Mouse (Mus musculus) forebrain, embryonic 15.5 days (tissue): Measurements from ENCODE around the gene Ppp2r3a. TPM values are rescaled to one million over a fixed set of nuclear protein-coding genes. Genes with fewer than 3 reads are reported as not detected.

Experiments
- ATAC-seq: fragments of 200-750 bp; cut with Nextera tagmentation; replicated peaks from 2 replicates; pipeline ENCODE4 v1.8.0; 2017; ENCODE audit warnings: mild to moderate bottlenecking, moderate TSS enrichment, moderate library complexity
- H3K27ac ChIP-seq: fragments of 300-500 bp; sonication (generic); replicated peaks from 2 replicates; pipeline ENCODE4 v1.5.1; 2015; ENCODE audit warnings: mild to moderate bottlenecking, inconsistent platforms
- H3K27me3 ChIP-seq: fragments of 300-500 bp; sonication (generic); 2 replicates; pipeline ENCODE4 v1.6.1; 2015; ENCODE audit warnings: inconsistent platforms
- H3K36me3 ChIP-seq: fragments of 300-500 bp; sonication (generic); 2 replicates; pipeline ENCODE4 v1.6.1; 2015; ENCODE audit warnings: mild to moderate bottlenecking, inconsistent platforms
- H3K4me1 ChIP-seq: fragments of 300-500 bp; sonication (generic); 2 replicates; pipeline ENCODE4 v1.6.1; 2015; ENCODE audit warnings: inconsistent platforms
- H3K4me2 ChIP-seq: fragments of 300-500 bp; sonication (generic); replicated peaks from 2 replicates; pipeline ENCODE4 v1.6.1; 2015; ENCODE audit warnings: mild to moderate bottlenecking, inconsistent platforms
- H3K4me3 ChIP-seq: fragments of 300-500 bp; sonication (generic); 2 replicates; pipeline ENCODE4 v1.5.1; 2015; ENCODE audit warnings: mild to moderate bottlenecking, inconsistent platforms
- H3K9ac ChIP-seq: fragments of 300-500 bp; sonication (generic); replicated peaks from 2 replicates; pipeline ENCODE4 v1.6.1; 2015; ENCODE audit warnings: mild to moderate bottlenecking, inconsistent platforms
- H3K9me3 ChIP-seq: fragments of 300-500 bp; sonication (generic); 2 replicates; pipeline ENCODE4 v1.6.1; 2016; ENCODE audit warnings: inconsistent platforms
- WGBS: fragments of 180-500 bp; shearing (Covaris S2); methylation state at CpG from one replicate; pipeline ENCODE4 v1.1.7; 2015; ENCODE audit warnings: mixed read lengths; 5-methylcytosine and 5-hydroxymethylcytosine counted together
- polyA plus RNA-seq: library from polyadenylated mRNA; unstranded; fragments of >200 nt; fragmentation: Nextera tagmentation; extraction: Ambion mirVana; gene quantifications from 2 replicates; pipeline ENCODE4 v1.2.1, GENCODE M21; 2015

Ppp2r3a gene
- polyA plus RNA-seq, 1 experiment from 2014 or later: 21.8 TPM

DNA sequence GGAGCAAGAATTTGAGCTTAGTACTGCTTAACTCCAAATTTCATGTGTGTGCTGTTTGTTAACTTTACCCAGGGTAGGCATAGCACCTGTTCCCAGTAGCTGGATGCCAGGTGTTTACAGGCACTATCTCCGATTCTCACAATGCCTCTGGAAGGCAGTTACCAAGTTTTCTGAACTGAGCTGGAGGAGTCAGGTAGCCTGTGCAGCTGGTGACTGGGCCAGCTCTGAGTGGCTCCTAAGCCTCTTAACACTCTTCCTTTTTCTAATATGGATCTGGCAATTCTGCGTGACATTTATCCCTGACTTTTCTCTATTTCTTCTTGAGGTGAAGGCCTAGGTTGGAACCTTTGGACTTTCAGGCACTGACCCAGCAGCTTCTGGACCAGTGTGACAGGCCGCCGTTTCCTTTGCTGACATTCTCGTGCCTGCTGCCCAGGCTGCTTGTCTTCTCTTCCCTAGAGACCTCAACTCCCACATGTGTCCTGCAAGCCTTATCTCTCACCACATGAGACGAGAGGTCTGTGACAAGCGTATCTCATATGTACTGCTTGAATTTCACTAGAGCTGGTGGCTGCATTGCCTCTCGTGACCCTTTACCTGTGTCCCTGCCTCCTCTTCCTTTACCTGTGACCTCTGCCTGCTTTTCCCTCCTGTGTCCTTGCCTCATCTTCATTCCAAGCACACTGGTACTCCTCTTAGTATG, 137.3 kb downstream of the Ppp2r3a start:
- Histone ChIP-seq H3K27me3 (no peaks in the 10 kb centered on the region), H3K9me3 (no peaks in the 10 kb centered on the region), H3K36me3 (0 out of 2 replicates have a peak, but pooled peaks cover 4% of the 10 kb centered on the region), H3K27ac (no peak overlapping the region), H3K4me1 (no peaks in the 10 kb centered on the region), H3K4me2 (no peak overlapping the region), H3K9ac (no peak overlapping the region), H3K4me3 (no peak overlapping the region)
- 89% methylated on average over 8 of the region's 8 CpGs for WGBS
- ATAC-seq: no peak

DNA sequence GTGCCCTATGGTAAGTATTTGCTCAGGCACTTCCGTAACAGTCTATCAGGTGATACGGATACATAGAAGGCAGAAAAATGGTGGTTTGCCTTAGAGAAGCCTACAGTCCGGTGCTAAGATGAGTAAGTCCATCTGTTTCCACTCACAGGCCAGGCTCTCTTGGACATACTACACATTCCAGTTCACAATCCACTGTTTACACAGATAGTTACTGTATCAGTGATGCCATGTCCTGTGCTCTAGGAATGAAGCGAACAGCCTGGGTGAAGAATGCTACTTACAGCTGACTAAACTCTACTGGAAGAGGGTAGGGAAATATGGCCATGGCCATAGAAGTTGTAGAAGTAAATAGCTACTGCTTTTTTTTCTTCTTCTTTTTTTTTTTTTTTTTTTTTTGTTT, 138.3 kb downstream of the Ppp2r3a start:
- Histone ChIP-seq H3K9ac (no peak overlapping the region), H3K9me3 (no peaks in the 10 kb centered on the region), H3K36me3 (0 out of 2 replicates have a peak, but pooled peaks cover 4% of the 10 kb centered on the region), H3K27ac (no peak overlapping the region), H3K27me3 (no peaks in the 10 kb centered on the region), H3K4me2 (no peak overlapping the region), H3K4me1 (no peaks in the 10 kb centered on the region), H3K4me3 (no peak overlapping the region)
- WGBS: 90% methylated on average over 4 of the region's 4 CpGs
- ATAC-seq: no peak

DNA sequence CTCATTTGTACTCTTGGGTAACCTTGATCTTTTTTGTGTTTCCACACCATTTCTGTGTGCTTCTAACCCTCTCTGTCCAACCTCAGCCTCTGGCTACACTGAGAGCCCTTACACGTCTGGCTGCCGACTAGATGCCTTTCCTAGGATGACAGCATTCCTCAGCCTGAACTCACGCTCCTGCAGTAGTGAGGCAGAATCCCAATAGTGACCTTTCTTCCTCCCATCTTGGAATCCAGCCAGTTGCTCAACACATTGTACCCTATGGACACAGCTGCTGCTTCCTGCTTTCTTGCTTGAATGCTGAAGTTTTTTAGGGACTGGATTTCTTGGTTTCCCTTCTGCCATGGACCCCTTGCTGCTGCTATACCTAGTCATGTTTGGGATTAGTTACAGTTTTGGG, 141.6 kb downstream of the Ppp2r3a start:
- Histone ChIP-seq H3K4me1 (no peaks in the 10 kb centered on the region), H3K27me3 (no peaks in the 10 kb centered on the region), H3K27ac (no peak overlapping the region), H3K4me3 (no peak overlapping the region), H3K9ac (no peak overlapping the region), H3K9me3 (no peaks in the 10 kb centered on the region), H3K4me2 (no peak overlapping the region), H3K36me3 (peaks cover 19% of the 10 kb centered on the region)
- ATAC-seq: no peak
- 42% methylated on average over 3 of the region's 3 CpGs for WGBS

DNA sequence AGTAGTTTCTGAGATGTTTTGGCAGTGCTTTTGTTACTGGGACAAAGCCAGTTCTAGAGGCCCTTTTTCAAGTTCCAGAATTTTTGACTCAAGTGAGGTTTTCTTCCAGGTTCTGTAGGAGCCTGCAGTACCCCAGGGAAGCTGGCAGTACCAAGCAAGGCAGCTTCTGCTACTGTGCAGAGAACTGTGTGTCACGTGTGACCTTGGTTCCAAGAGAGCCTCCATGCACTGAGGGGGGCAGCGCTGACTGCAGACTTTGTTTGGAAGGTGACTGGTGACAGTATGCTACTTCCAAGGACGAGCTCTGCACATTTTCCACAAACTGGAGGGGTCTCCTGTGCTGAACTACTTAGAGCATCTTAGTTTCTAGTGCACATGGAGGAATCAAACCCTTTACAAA, 144.2 kb downstream of the Ppp2r3a start:
- Histone ChIP-seq H3K4me3 (no peak overlapping the region), H3K27ac (no peak overlapping the region), H3K4me2 (no peak overlapping the region), H3K27me3 (no peaks in the 10 kb centered on the region), H3K9me3 (no peaks in the 10 kb centered on the region), H3K4me1 (no peaks in the 10 kb centered on the region), H3K9ac (no peak overlapping the region), H3K36me3 (peaks cover 22% of the 10 kb centered on the region)
- 81% methylated on average over 3 of the region's 3 CpGs for WGBS
- ATAC-seq: no peak

DNA sequence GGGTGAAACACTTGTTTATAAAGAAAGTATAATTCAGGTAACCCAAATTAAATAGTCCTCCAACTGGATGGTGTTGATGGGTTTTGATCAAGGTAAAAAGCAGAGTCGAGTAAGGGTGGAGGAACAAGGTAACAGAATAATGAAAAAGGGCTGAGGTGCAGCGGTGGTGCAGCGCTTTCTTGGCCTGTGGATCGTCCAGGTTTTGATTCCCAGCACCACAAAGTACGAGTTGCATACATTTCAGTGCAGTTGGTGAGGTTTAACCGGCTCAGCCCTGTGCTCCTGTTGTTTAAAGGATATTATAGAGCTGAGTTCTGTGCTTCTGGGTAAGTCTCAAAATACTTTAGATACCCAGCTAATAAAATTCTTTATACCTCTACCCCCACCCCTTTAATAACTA, 145.9 kb downstream of the Ppp2r3a start:
- Histone ChIP-seq H3K9me3 (no peaks in the 10 kb centered on the region), H3K27ac (no peak overlapping the region), H3K4me2 (no peak overlapping the region), H3K9ac (no peak overlapping the region), H3K36me3 (peaks cover 36% of the 10 kb centered on the region), H3K27me3 (no peaks in the 10 kb centered on the region), H3K4me1 (no peaks in the 10 kb centered on the region), H3K4me3 (no peak overlapping the region)
- WGBS: 94% methylated on average over 6 of the region's 6 CpGs
- no peak for ATAC-seq

DNA sequence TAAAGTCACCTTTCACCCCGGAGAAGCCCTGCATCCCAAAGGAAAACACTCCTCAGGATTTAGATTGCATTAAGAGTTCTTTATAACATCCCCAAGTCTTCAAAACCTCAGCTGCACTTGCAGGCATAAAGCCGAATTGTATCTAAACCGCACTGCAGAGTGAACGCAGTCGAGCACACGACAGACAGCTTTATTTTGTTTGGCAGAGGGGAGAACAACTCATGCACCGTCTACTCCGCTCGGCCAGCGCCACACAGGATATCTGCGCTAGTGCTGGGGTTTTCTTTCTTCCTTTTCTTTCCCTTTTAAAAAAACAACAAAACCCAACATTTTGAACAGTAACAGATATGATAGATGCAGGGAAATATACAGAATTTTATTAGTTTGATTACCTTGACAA, 146.7 kb downstream of the Ppp2r3a start:
- Histone ChIP-seq H3K36me3 (peaks cover 40% of the 10 kb centered on the region), H3K9ac (no peak overlapping the region), H3K27me3 (no peaks in the 10 kb centered on the region), H3K4me3 (no peak overlapping the region), H3K9me3 (no peaks in the 10 kb centered on the region), H3K4me2 (no peak overlapping the region), H3K27ac (no peak overlapping the region), H3K4me1 (no peaks in the 10 kb centered on the region)
- no peak for ATAC-seq
- 88% methylated on average over 11 of the region's 11 CpGs for WGBS

DNA sequence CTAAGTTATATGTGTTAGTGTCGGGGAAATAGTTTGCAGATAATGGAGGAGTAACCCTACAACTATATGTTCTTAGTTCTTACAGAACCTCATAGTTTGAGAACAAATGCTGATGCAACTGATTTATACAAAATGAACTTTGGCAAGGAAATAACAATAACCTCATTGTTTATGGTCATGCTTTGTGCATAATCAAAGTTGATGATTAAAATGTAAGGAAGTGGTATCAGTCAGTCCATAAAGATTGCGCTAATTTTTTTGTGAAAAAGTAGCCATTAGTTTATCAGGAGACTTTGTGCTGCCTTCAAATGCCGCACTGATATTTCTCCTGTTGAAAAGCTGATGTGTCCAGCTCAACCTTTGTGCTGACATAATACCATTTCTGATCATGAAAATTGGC, 149.3 kb downstream of the Ppp2r3a start:
- peaks cover 36% of the 10 kb centered on the region for H3K36me3 ChIP-seq
- H3K4me3 ChIP-seq: no peak overlapping the region
- H3K9me3 ChIP-seq: no peaks in the 10 kb centered on the region
- H3K27me3 ChIP-seq: no peaks in the 10 kb centered on the region
- no peaks in the 10 kb centered on the region for H3K4me1 ChIP-seq
- no peak for ATAC-seq
- H3K4me2 ChIP-seq: no peak overlapping the region
- no peak overlapping the region for H3K9ac ChIP-seq
- no peak overlapping the region for H3K27ac ChIP-seq
- WGBS: 94% methylated on average over 3 of the region's 3 CpGs

DNA sequence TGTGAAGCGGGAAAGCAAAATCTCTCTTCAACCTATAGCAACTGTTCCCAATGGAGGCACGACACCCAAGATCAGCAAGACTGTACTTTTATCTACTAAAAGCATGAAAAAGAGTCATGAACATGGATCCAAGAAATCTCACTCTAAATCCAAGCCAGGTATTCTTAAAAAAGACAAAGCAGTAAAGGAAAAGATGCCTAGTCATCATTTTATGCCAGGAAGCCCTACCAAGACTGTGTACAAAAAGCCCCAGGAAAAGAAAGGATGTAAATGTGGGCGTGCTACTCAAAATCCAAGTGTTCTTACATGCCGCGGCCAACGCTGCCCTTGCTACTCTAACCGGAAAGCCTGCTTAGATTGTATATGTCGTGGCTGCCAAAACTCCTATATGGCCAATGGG, 150.0 kb downstream of the Ppp2r3a start:
- Histone ChIP-seq H3K4me1 (no peaks in the 10 kb centered on the region), H3K9me3 (no peaks in the 10 kb centered on the region), H3K4me3 (no peak overlapping the region), H3K27ac (no peak overlapping the region), H3K4me2 (no peak overlapping the region), H3K36me3 (peaks cover 30% of the 10 kb centered on the region), H3K9ac (no peak overlapping the region), H3K27me3 (no peaks in the 10 kb centered on the region)
- no peak for ATAC-seq
- WGBS: 96% methylated on average over 8 of the region's 8 CpGs

DNA sequence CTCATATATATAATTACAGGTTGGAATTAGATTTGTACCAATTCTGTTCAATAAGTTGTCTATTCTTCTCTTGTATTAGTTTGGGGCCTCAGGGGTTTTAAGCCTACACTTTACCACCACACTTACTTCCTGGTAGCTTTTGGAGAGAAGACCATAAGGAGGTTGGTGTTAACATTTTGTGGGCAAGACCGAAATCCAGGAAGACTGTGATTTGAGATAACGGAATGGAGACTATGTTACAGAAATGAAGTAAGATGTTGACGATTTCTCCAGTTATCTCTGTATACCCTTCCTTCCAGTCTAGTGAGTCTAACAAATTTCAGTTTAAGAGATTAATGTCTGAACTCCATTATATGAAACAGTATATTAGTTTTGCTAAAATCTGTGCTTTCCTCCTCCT, 151.4 kb downstream of the Ppp2r3a start:
- H3K4me2 ChIP-seq: no peak overlapping the region
- H3K9ac ChIP-seq: no peak overlapping the region
- H3K27ac ChIP-seq: no peak overlapping the region
- no peaks in the 10 kb centered on the region for H3K9me3 ChIP-seq
- no peaks in the 10 kb centered on the region for H3K27me3 ChIP-seq
- ATAC-seq: no peak
- no peak overlapping the region for H3K4me3 ChIP-seq
- no peaks in the 10 kb centered on the region for H3K4me1 ChIP-seq
- H3K36me3 ChIP-seq: peaks cover 22% of the 10 kb centered on the region
- WGBS: 100% methylated on average over 3 of the region's 3 CpGs

DNA sequence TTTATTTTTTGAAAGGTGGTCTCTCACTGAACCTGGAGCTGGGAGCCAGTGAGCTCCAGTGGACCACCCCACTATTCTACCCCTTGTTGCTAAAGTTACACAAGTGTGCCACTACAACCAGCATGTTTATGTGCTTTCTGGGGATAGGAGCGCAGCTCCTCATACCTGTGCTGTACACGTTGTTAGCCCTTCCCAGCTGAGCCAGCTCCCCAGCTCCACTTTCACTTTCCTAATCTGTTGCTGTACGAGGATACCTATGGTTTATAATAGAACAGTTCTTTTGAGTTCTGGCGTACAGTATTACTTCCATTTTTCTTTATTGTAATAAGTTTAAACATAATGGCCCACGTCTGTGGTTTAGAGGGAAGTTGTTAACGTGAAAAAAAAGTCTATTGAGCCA, 152.2 kb downstream of the Ppp2r3a start:
- H3K4me3 ChIP-seq: no peak overlapping the region
- 90% methylated on average over 6 of the region's 6 CpGs for WGBS
- no peak overlapping the region for H3K27ac ChIP-seq
- H3K4me1 ChIP-seq: no peaks in the 10 kb centered on the region
- no peaks in the 10 kb centered on the region for H3K9me3 ChIP-seq
- no peaks in the 10 kb centered on the region for H3K27me3 ChIP-seq
- H3K4me2 ChIP-seq: no peak overlapping the region
- ATAC-seq: no peak
- H3K36me3 ChIP-seq: peaks cover 18% of the 10 kb centered on the region
- H3K9ac ChIP-seq: no peak overlapping the region

DNA sequence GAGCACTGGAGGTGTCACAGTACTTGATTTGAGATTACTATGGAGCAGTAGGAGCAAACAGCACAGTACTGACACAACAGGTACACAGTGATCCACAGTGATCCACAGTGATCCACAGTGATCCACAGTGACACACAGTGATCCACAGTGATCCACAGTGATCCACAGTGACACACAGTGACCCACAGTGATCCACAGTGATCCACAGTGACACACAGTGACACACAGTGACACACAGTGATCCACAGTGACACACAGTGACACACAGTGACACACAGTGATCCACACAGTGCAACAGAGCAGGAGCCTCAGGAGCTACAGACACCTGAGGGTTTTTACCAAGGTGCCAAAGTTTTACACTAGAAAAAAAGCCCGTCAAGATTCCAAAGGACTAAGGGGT, 154.1 kb downstream of the Ppp2r3a start:
- H3K4me2 ChIP-seq: no peak overlapping the region
- WGBS: 73% methylated on average over 1 of the region's 1 CpGs
- no peaks in the 10 kb centered on the region for H3K27me3 ChIP-seq
- H3K9ac ChIP-seq: no peak overlapping the region
- no peak overlapping the region for H3K4me3 ChIP-seq
- H3K4me1 ChIP-seq: no peaks in the 10 kb centered on the region
- no peaks in the 10 kb centered on the region for H3K9me3 ChIP-seq
- no peak overlapping the region for H3K27ac ChIP-seq
- 0 out of 2 replicates have a peak, but pooled peaks have one; percentile 41 for ATAC-seq
- H3K36me3 ChIP-seq: peaks cover 18% of the 10 kb centered on the region

DNA sequence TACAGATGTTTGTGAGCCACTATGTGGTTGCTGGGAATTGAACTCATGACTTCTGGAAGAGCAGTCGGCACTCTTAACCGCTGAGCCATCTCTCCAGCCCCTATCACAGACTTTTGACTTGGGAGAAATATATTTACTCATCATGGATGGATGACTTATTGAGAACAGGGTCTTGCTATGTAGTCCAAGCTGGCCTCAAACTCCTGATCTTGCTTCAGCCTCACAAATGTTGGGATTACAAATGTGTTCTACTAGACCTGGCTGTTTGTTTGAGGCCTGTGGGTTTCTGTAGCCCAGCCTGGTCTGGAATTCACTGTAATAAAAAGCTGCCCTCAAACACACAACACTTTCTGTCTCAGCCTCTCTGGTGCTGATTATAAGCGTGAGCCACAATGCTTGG, 155.1 kb downstream of the Ppp2r3a start:
- WGBS: 91% methylated on average over 3 of the region's 3 CpGs
- Histone ChIP-seq H3K9me3 (no peaks in the 10 kb centered on the region), H3K9ac (no peak overlapping the region), H3K4me3 (no peak overlapping the region), H3K4me1 (no peaks in the 10 kb centered on the region), H3K27me3 (no peaks in the 10 kb centered on the region), H3K4me2 (no peak overlapping the region), H3K27ac (no peak overlapping the region), H3K36me3 (peaks cover 11% of the 10 kb centered on the region)
- ATAC-seq: no peak

DNA sequence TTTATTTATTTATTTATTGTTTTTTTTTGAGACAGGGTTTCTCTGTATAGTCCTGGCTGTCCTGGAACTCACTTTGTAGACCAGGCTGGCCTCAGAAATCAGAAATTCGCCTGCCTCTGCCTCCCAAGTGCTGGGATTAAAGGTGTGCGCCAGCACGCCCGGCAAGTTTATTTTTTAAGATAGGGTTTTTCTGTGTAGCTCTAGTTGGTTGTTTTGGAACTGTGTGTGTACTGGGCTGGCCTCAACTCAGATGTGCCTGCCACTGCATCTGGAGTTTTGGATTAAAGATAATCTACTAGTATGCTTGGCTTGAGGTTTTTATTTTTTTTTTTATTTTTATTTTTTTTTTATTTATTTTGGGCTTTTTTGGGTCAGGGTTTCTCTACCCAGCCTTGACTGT, 156.2 kb downstream of the Ppp2r3a start:
- 97% methylated on average over 4 of the region's 4 CpGs for WGBS
- H3K36me3 ChIP-seq: peaks cover under 1% of the 10 kb centered on the region; the same call in 1 of the 2 replicates
- H3K27ac ChIP-seq: no peak overlapping the region
- H3K4me2 ChIP-seq: no peak overlapping the region
- no peak for ATAC-seq
- H3K27me3 ChIP-seq: no peaks in the 10 kb centered on the region
- no peaks in the 10 kb centered on the region for H3K9me3 ChIP-seq
- no peaks in the 10 kb centered on the region for H3K4me1 ChIP-seq
- H3K4me3 ChIP-seq: no peak overlapping the region
- H3K9ac ChIP-seq: no peak overlapping the region
